In the genomic region with DNA sequence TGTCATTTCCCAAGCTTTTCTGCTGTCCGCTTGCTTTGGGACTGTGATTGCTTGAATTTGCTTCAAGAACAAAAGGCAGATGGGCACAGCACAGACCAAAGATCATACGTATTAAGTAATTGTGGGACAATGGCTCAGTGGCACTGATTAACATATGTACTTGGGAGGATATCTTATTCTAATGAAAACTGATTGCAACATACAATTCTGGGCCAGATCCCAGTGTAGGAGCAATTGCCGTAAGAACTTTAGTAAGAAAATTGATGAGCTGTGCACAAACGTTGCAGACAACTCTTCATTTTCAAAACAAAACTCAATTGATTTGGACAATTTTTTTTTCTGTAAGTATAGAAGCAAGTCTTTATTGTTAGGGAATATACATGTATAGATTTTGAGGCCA, we compare ENCODE assay signal across 20 mouse cellular contexts.
A peak's percentile ranks its signal among the peaks of the same experiment; 100 is the strongest.
DNase-seq lines count a peak whose midpoint lies in the region; ATAC-seq and TF ChIP-seq lines count a peak whose summit lies in the region.
"Had no signal": no experiment of that assay in that cellular context is flagged by ENCODE, and none has a peak within 500 bp of the region (broad histone marks: within the 10 kb centered on the region; RNA-seq: fewer than 3 reads in every experiment).

No protein-coding gene starts in this region.

- ATAC-seq in lung, embryonic 16.5 days (ENCODE audit: low read depth), result 0 out of 2 replicates have a peak, but pooled peaks have one; percentile 34
- ATAC-seq in hindbrain, postnatal 0 days, result no peak
- ATAC-seq: forebrain, embryonic 14.5 days; forebrain, embryonic 16.5 days had no signal

- no peaks in the 10 kb centered on the region for H3K9me3 ChIP-seq in lung, embryonic 16.5 days (ENCODE audit: control insufficient read depth, low read length)
- H3K9me3 ChIP-seq in hindbrain, postnatal 0 days (ENCODE audit: low read length), result no peaks in the 10 kb centered on the region
- H3K9me3 ChIP-seq: embryonic facial prominence, embryonic 10.5 days; embryonic facial prominence, embryonic 12.5 days; forebrain, embryonic 10.5 days; forebrain, embryonic 12.5 days had no signal

- WGBS in lung, embryonic 16.5 days, result 70% methylated on average over 4 of the region's 4 CpGs
- WGBS in lung, adult 2 months, result 77% methylated on average over 4 of the region's 4 CpGs
- 86% methylated on average over 4 of the region's 4 CpGs for WGBS in hindbrain, postnatal 0 days

- intact Hi-C loops in gastrocnemius, postnatal 14 days (cut with DNase I; ENCODE audit: low total_unique reads), result no loop called here

- no peak for DNase-seq in lung, adult 2 months
- DNase-seq in adipocyte (ENCODE audit: low spot score), result peak; percentile 17
- peak; percentile 56 for DNase-seq in fat pad, adult 2 months (ENCODE audit: extremely low read depth, low read depth, low spot score)
- DNase-seq in hindbrain, postnatal 0 days (ENCODE audit: low spot score), result no peak
- no peak for DNase-seq in gastrocnemius, postnatal 14 days
- DNase-seq: adrenal gland, adult 8-10 months; adrenal gland, postnatal 14 days; adrenal gland, postnatal 36 days; cerebellum, adult 11-12 months; cerebellum, adult 2 months; cerebellum, adult 9-10 months; cerebellum, postnatal 10 days; cerebellum, postnatal 25 days had no signal

- no peak overlapping the region for H3K4me3 ChIP-seq in lung, embryonic 16.5 days (ENCODE audit: low read length)
- H3K4me3 ChIP-seq in lung, adult 2 months (replicated peaks; ENCODE audit: extremely low read depth, low read depth, low read length), result no peak overlapping the region
- no peak overlapping the region for H3K4me3 ChIP-seq in hindbrain, postnatal 0 days (ENCODE audit: low read length)
- H3K4me3 ChIP-seq: embryonic facial prominence, embryonic 10.5 days; embryonic facial prominence, embryonic 12.5 days; forebrain, embryonic 10.5 days; forebrain, embryonic 12.5 days had no signal

- no peaks in the 10 kb centered on the region for H3K36me3 ChIP-seq in lung, embryonic 16.5 days (ENCODE audit: control insufficient read depth, insufficient read depth, low read length)
- no peaks in the 10 kb centered on the region for H3K36me3 ChIP-seq in hindbrain, postnatal 0 days (ENCODE audit: insufficient read depth, low read length)
- H3K36me3 ChIP-seq: embryonic facial prominence, embryonic 10.5 days; embryonic facial prominence, embryonic 12.5 days; forebrain, embryonic 10.5 days; forebrain, embryonic 12.5 days had no signal

- no peaks in the 10 kb centered on the region for H3K27me3 ChIP-seq in lung, embryonic 16.5 days (ENCODE audit: control insufficient read depth, insufficient read depth, low read depth, low read length)
- no peaks in the 10 kb centered on the region for H3K27me3 ChIP-seq in hindbrain, postnatal 0 days (ENCODE audit: insufficient read depth, low read length)
- H3K27me3 ChIP-seq: embryonic facial prominence, embryonic 12.5 days; forebrain, embryonic 12.5 days had no signal

- TF ChIP-seq CTCF in lung, adult 2 months (IDR thresholded peaks at IDR 0.05; ENCODE audit: insufficient read depth, low read length), result no peak
- no peak for TF ChIP-seq CTCF in hindbrain, postnatal 0 days (IDR thresholded peaks at IDR 0.05; ENCODE audit: low read depth)

- H3K9ac ChIP-seq in lung, embryonic 16.5 days (ENCODE audit: low read length), result no peak overlapping the region
- H3K9ac ChIP-seq in hindbrain, postnatal 0 days (replicated peaks; ENCODE audit: low read length), result no peak overlapping the region
- H3K9ac ChIP-seq: embryonic facial prominence, embryonic 12.5 days; forebrain, embryonic 12.5 days had no signal

- H3K27ac ChIP-seq in lung, embryonic 16.5 days (ENCODE audit: low read length), result no peak overlapping the region
- no peak overlapping the region for H3K27ac ChIP-seq in hindbrain, postnatal 0 days
- H3K27ac ChIP-seq: embryonic facial prominence, embryonic 10.5 days; embryonic facial prominence, embryonic 12.5 days; forebrain, embryonic 10.5 days; forebrain, embryonic 12.5 days had no signal

- 0 out of 2 replicates have a peak, but pooled peaks cover 3% of the 10 kb centered on the region for H3K4me1 ChIP-seq in lung, embryonic 16.5 days (replicated peaks; ENCODE audit: control insufficient read depth, insufficient read depth, low read length)
- H3K4me1 ChIP-seq in lung, adult 2 months (ENCODE audit: control insufficient read depth, insufficient read depth, low read length), result no peaks in the 10 kb centered on the region
- no peaks in the 10 kb centered on the region for H3K4me1 ChIP-seq in hindbrain, postnatal 0 days (ENCODE audit: insufficient read depth, low read length)
- H3K4me1 ChIP-seq: embryonic facial prominence, embryonic 10.5 days; embryonic facial prominence, embryonic 12.5 days; forebrain, embryonic 10.5 days; forebrain, embryonic 12.5 days had no signal

- TF ChIP-seq POLR2A in lung, adult 2 months (IDR thresholded peaks at IDR 0.05; ENCODE audit: borderline replicate concordance, extremely low read depth, low read depth, low read length), result no peak

- H3K4me2 ChIP-seq in lung, embryonic 16.5 days (ENCODE audit: low read depth, low read length), result no peak overlapping the region
- no peak overlapping the region for H3K4me2 ChIP-seq in hindbrain, postnatal 0 days (ENCODE audit: low read depth, low read length)
- H3K4me2 ChIP-seq: embryonic facial prominence, embryonic 12.5 days; forebrain, embryonic 12.5 days had no signal

Comparison
In these comparisons a context has a peak if more than half of its experiments do, and no peak if none do; other contexts are left out.
1. DNase-seq: peak in adipocyte (single experiment) and fat pad, adult 2 months (single experiment); none in lung, adult 2 months (single experiment), hindbrain, postnatal 0 days (single experiment) and gastrocnemius, postnatal 14 days (single experiment).